Mouse (Mus musculus) Muller cell, postnatal 12 days (primary cell): ENCODE measurements around the gene Tunar.

Experiments
- DNase-seq: peaks from one replicate; pipeline ENCODE4 v3.0.0-alpha.2; 2015; ENCODE audit errors: inconsistent ontology term

Tunar gene

DNA sequence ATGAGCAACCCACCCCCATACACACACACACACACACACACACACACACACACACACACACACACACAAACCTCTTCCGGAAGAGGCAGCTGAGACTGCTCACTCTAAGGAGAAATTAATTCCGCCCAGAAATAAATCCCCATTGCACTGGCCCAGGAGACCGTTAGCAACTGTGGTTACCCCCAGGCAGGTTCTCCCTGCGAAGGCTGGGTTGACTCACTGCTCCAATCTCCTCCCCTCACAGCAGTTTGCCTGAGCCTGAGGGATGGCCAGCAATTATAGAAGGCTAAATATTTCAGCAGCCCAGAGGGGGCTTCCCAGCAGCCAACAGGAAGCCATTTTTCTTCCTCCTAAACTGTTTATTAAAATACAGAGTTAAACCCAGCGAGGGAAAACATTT lies 64.5 kb downstream of the Tunar start:
- DNase-seq: peak; percentile 55

DNA sequence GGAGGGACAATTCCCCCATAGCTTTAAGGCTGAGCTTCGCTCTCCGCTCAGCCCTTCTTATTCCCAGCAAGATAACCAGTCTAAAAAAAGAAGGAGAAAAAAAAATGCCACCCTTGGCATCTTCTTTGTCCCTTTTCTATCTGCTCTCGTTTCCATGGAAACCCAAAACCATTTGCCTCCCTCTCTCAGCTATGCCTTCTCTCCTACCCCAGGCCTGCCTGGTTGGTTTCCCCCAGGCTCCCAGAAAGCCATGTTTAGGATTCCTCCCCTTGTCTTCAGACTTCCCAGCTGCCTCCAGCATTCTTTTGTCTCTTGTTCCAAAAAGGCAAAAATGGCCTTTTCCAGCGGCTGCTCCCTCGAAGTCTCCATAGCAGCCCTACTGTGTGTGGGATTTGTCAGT lies 70.1 kb downstream of the Tunar start:
- no peak for DNase-seq

- no peak for DNase-seq
These were observed 72.3 kb downstream of the Tunar start for GRCm38 (mm10) chr12:105406008-105406407.

DNA sequence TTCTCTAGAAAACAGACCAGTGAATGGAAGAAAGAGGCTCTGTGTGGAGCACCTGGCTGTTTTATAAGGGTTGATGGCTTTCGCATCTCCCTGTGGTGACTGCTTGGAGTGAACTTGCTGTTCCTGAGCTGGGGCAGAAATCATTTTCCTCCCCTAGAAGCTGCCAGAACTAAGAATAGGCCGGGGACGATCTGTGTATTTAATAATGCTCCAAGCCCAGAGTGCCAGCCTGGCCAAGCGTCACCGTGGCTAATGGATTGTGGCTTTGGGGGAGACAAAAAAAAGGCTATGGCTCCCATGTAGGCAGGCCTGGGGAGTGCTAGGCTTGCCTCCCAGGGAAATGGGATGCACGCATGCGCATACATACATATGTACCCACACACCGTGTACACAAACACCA lies 80.2 kb downstream of the Tunar start:
- no peak for DNase-seq

DNA sequence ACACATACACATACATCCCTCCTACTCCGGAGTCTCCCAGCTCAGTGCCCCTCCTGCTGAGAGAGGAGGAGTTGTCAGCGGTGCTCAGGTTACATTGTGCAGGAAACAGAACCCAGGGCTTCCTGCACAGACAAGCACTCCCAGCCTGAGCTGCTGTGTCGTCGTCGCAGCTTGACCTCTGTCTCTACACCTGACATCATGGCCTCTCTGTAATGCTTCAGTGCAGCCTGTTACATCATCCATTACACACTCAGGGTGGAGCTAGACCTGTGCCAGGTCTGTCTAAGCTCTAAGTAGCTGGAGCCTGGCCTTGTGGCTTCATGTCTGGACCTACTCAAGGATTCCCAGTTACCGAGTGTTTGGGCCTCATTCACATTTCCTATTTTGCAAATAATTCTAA lies 86.8 kb downstream of the Tunar start:
- no peak for DNase-seq

- peak; percentile 10 for DNase-seq
These were observed 92.9 kb downstream of the Tunar start for GRCm38 (mm10) chr12:105426541-105426940.

DNA sequence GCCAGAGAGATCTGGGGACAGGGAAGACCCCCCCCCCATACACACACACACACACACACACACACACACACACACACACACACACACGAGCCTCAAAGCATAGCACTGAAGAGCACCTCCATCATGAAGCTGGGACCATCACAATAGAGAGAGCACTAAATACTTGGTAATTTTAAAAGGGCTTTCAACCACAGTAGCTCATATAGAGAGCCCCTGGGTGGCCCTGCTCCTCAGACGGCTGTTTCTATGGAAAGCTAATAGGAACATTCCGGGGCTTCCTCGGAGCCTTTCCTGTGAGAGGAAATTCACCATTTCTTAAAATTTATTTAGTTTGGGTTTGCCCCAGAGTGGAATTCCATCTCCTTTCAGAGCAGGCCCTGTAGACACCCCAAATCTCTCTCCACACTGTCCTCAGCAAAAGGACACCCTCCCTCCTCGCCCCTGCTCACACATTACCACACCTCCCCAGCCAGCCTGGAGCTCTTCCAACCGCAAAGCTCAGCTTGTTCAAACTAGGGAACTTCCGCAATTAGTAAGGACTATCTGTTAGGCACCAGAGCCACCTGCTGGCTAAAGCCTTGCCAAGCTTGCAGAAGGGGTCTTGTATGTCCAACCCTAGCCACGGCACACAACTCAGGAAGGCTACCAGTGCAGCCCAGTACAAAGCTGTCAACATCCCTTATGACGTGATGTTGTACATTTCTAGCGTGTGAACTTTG lies 93.5 kb downstream of the Tunar start:
- peak; percentile 81 for DNase-seq

DNA sequence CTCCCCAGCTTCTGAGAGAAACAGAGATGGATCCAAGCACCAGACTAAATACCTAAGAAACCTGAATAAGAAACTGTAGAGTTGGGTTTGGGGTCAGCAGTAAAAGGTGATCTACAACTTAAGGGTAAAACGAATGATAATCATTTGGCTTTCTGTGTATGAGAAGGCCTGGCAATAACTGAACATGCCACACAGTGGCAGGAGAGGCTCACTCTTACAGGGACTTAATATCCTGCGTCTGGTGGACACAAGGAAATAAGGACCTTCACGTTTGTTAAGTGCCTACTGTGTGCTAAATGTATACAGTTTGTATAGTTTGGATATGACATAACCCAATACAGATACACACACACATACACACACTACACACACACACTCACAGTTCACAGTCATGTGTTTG lies 98.2 kb downstream of the Tunar start:
- DNase-seq: no peak

GRCm38 (mm10) chr12:105432807-105433206 lies 99.1 kb downstream of the Tunar start:
- DNase-seq: no peak
